Mouse (Mus musculus): ENCODE measurements at regions not wholly inside any gene's neighbourhood (a gene's known extent, or its start where the extent isn't known, plus 50 kb on each side); places are given as distances from the start of the nearest gene placed in this dataset.

- Histone ChIP-seq H3K4me3 (ENCODE audit: low read depth, low read length) (no peak overlapping the region), H3K27me3 (replicated peaks; ENCODE audit: control insufficient read depth, insufficient read depth, low read length) (no peaks in the 10 kb centered on the region), H3K9me3 (ENCODE audit: control insufficient read depth, low read length) (no peaks in the 10 kb centered on the region), H3K36me3 (ENCODE audit: control insufficient read depth, insufficient read depth, low read length) (no peaks in the 10 kb centered on the region), H3K4me1 (replicated peaks; ENCODE audit: control insufficient read depth, insufficient read depth, low read length) (peaks cover 12% of the 10 kb centered on the region), H3K9ac (ENCODE audit: low read length) (no peak overlapping the region), H3K4me2 (ENCODE audit: low read length) (no peak overlapping the region), H3K27ac (ENCODE audit: low read depth) (no peak overlapping the region)
- 39% methylated on average over 14 of the region's 14 CpGs for WGBS
- DNase-seq (ENCODE audit: low spot score) (peak; percentile 60), ATAC-seq (replicated peaks; ENCODE audit: low FRiP score, low TSS enrichment, low read depth) (peak; percentile 55; the same call in 1 of the 2 replicates)
Observed at GRCm38 (mm10) chr4:142321209-142321863, 82.1 kb upstream of the Kazn start.

GRCm38 (mm10) chr4:142310282-142310681, 71.1 kb upstream of the Kazn start:
- Histone ChIP-seq H3K27ac (ENCODE audit: low read depth) (no peak overlapping the region), H3K27me3 (replicated peaks; ENCODE audit: control insufficient read depth, insufficient read depth, low read length) (no peaks in the 10 kb centered on the region), H3K36me3 (ENCODE audit: control insufficient read depth, insufficient read depth, low read length) (no peaks in the 10 kb centered on the region), H3K4me3 (ENCODE audit: low read depth, low read length) (no peak overlapping the region), H3K9me3 (ENCODE audit: control insufficient read depth, low read length) (peaks cover 8% of the 10 kb centered on the region; the same call in 1 of the 2 replicates), H3K4me1 (replicated peaks; ENCODE audit: control insufficient read depth, insufficient read depth, low read length) (peaks cover 13% of the 10 kb centered on the region; the same call in 1 of the 2 replicates), H3K4me2 (ENCODE audit: low read length) (no peak overlapping the region), H3K9ac (ENCODE audit: low read length) (no peak overlapping the region)
- ATAC-seq (replicated peaks; ENCODE audit: low FRiP score, low TSS enrichment, low read depth): no peak
- 89% methylated on average over 6 of the region's 6 CpGs for WGBS
- DNase-seq (ENCODE audit: low spot score): no peak

DNA sequence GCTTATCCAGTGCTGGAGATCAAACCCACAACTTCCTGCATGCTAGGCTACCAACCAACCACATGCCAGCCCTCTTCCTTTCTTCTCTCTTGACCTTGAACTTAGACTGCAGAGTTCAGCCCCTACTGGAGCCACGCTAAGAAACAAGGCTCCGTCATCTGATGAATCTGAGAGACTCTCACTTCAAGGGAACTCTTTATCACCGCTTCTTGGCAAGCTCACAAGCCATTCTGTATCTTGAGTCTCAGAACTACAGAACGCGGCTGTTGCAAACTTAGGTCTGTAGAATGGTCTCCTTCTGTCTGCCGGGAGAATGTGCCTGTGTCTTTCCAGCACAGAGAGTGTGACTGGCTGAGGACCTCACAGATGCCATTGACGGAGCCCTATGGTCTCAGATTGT, 69.1 kb upstream of the Kazn start:
- no peak for ATAC-seq (replicated peaks; ENCODE audit: low FRiP score, low TSS enrichment, low read depth)
- DNase-seq (ENCODE audit: low spot score): no peak
- no peaks in the 10 kb centered on the region for H3K36me3 ChIP-seq (ENCODE audit: control insufficient read depth, insufficient read depth, low read length)
- H3K4me3 ChIP-seq (ENCODE audit: low read depth, low read length): no peak overlapping the region
- no peaks in the 10 kb centered on the region for H3K27me3 ChIP-seq (replicated peaks; ENCODE audit: control insufficient read depth, insufficient read depth, low read length)
- no peak overlapping the region for H3K27ac ChIP-seq (ENCODE audit: low read depth)
- peaks cover 8% of the 10 kb centered on the region; the same call in 1 of the 2 replicates for H3K9me3 ChIP-seq (ENCODE audit: control insufficient read depth, low read length)
- 81% methylated on average over 7 of the region's 7 CpGs for WGBS
- H3K4me2 ChIP-seq (ENCODE audit: low read length): no peak overlapping the region
- peaks cover 13% of the 10 kb centered on the region; the same call in 1 of the 2 replicates for H3K4me1 ChIP-seq (replicated peaks; ENCODE audit: control insufficient read depth, insufficient read depth, low read length)
- H3K9ac ChIP-seq (ENCODE audit: low read length): no peak overlapping the region

DNA sequence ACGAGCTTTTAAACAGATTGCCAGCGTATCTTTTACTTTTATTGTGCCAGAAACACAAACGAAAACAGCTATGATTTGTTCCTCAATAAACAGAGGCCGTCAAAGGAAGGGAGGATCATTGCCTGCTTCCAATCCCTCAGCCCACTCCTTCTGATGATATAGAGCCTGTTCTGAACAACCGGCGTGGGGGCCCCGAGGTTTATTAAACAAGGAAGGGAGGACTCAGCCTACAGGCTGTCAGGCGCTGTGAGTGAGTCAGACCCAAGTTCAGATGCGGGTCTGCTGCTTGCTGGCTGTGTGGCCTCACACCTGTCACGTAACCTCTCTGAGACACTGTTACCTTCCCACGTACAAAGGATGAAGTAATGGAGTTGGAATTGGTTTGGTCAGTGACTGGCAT, 68.1 kb upstream of the Kazn start:
- no peak overlapping the region for H3K9ac ChIP-seq (ENCODE audit: low read length)
- no peak for ATAC-seq (replicated peaks; ENCODE audit: low FRiP score, low TSS enrichment, low read depth)
- H3K27ac ChIP-seq (ENCODE audit: low read depth): no peak overlapping the region
- no peak overlapping the region for H3K4me2 ChIP-seq (ENCODE audit: low read length)
- H3K9me3 ChIP-seq (ENCODE audit: control insufficient read depth, low read length): peaks cover 8% of the 10 kb centered on the region; the same call in 1 of the 2 replicates
- H3K4me3 ChIP-seq (ENCODE audit: low read depth, low read length): no peak overlapping the region
- H3K4me1 ChIP-seq (replicated peaks; ENCODE audit: control insufficient read depth, insufficient read depth, low read length): peaks cover 13% of the 10 kb centered on the region; the same call in 1 of the 2 replicates
- H3K36me3 ChIP-seq (ENCODE audit: control insufficient read depth, insufficient read depth, low read length): no peaks in the 10 kb centered on the region
- DNase-seq (ENCODE audit: low spot score): no peak
- no peaks in the 10 kb centered on the region for H3K27me3 ChIP-seq (replicated peaks; ENCODE audit: control insufficient read depth, insufficient read depth, low read length)
- WGBS: 24% methylated on average over 11 of the region's 11 CpGs

GRCm38 (mm10) chr4:142306076-142306475, 66.9 kb upstream of the Kazn start:
- WGBS: 71% methylated on average over 14 of the region's 14 CpGs
- DNase-seq (ENCODE audit: low spot score): no peak
- no peaks in the 10 kb centered on the region for H3K36me3 ChIP-seq (ENCODE audit: control insufficient read depth, insufficient read depth, low read length)
- no peak overlapping the region for H3K4me3 ChIP-seq (ENCODE audit: low read depth, low read length)
- H3K27me3 ChIP-seq (replicated peaks; ENCODE audit: control insufficient read depth, insufficient read depth, low read length): no peaks in the 10 kb centered on the region
- no peak overlapping the region for H3K9ac ChIP-seq (ENCODE audit: low read length)
- peaks cover 2% of the 10 kb centered on the region; the same call in 1 of the 2 replicates for H3K9me3 ChIP-seq (ENCODE audit: control insufficient read depth, low read length)
- no peak overlapping the region for H3K4me2 ChIP-seq (ENCODE audit: low read length)
- no peak overlapping the region for H3K27ac ChIP-seq (ENCODE audit: low read depth)
- peaks cover 17% of the 10 kb centered on the region; the same call in 1 of the 2 replicates for H3K4me1 ChIP-seq (replicated peaks; ENCODE audit: control insufficient read depth, insufficient read depth, low read length)
- ATAC-seq (replicated peaks; ENCODE audit: low FRiP score, low TSS enrichment, low read depth): no peak

DNA sequence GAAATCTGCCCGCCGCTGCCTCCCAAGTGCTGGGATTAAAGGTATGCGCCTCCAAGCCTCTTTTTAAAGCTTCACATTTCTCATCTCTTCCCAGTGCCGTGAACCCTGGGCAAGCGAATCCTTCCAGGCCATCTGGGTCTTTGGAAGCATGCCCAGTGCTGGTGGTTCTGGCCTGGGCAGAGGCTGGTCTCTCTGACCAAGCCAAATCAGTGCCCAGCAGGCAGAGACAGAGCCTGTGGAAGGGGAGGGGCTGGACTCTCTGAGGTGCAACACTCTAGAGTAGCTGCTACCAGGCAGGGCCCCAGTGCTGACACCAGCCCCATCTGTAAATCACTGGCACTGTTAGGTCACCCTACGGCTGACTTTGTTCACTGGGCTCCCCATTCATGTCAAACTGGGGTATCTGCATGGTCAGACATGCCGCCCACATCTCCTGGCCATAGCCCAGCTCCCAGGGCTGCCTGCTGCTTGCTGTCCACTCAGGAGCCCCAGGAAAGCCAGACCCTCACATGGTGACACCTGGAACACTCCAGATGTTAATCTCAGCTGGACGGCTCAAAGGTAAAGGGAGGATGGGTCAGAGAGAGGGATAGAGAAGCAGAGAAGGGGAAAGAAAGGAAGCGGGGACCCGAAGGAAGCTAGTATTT, 64.3 kb upstream of the Kazn start:
- Histone ChIP-seq H3K9me3 (ENCODE audit: control insufficient read depth, low read length) (no peaks in the 10 kb centered on the region), H3K4me2 (ENCODE audit: low read length) (no peak overlapping the region), H3K27ac (ENCODE audit: low read depth) (no peak overlapping the region), H3K4me3 (ENCODE audit: low read depth, low read length) (no peak overlapping the region), H3K9ac (ENCODE audit: low read length) (no peak overlapping the region), H3K4me1 (replicated peaks; ENCODE audit: control insufficient read depth, insufficient read depth, low read length) (peaks cover 16% of the 10 kb centered on the region; the same call in 1 of the 2 replicates), H3K27me3 (replicated peaks; ENCODE audit: control insufficient read depth, insufficient read depth, low read length) (no peaks in the 10 kb centered on the region), H3K36me3 (ENCODE audit: control insufficient read depth, insufficient read depth, low read length) (no peaks in the 10 kb centered on the region)
- WGBS: 67% methylated on average over 10 of the region's 10 CpGs
- ATAC-seq (replicated peaks; ENCODE audit: low FRiP score, low TSS enrichment, low read depth): no peak
- no peak for DNase-seq (ENCODE audit: low spot score)

DNA sequence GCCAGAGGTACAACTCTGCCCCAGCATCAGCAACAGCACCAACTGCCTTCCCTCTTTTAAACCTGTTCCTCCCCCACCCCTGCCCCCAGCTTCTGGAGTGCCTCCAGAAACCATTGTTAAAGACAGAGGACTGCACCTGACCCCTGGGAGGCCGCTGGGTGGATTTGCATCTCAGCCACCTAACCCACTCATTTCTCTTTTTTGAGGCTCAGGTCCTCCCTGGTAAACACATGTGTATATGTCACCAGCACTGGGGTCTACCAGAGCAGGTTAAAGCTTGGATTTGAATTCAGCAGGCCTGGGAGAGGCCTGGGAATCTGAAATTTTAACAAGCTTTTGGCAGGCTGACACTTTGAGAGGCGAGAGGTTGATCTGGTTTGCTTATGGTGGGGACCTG, 63.5 kb upstream of the Kazn start:
- 44% methylated on average over 2 of the region's 2 CpGs for WGBS
- H3K9ac ChIP-seq (ENCODE audit: low read length): no peak overlapping the region
- no peak overlapping the region for H3K27ac ChIP-seq (ENCODE audit: low read depth)
- DNase-seq (ENCODE audit: low spot score) (no peak), ATAC-seq (replicated peaks; ENCODE audit: low FRiP score, low TSS enrichment, low read depth) (no peak)
- H3K4me2 ChIP-seq (ENCODE audit: low read length): no peak overlapping the region
- H3K4me3 ChIP-seq (ENCODE audit: low read depth, low read length): no peak overlapping the region
- H3K36me3 ChIP-seq (ENCODE audit: control insufficient read depth, insufficient read depth, low read length): no peaks in the 10 kb centered on the region
- H3K4me1 ChIP-seq (replicated peaks; ENCODE audit: control insufficient read depth, insufficient read depth, low read length): peaks cover 11% of the 10 kb centered on the region; the same call in 1 of the 2 replicates
- no peaks in the 10 kb centered on the region for H3K9me3 ChIP-seq (ENCODE audit: control insufficient read depth, low read length)
- no peaks in the 10 kb centered on the region for H3K27me3 ChIP-seq (replicated peaks; ENCODE audit: control insufficient read depth, insufficient read depth, low read length)

DNA sequence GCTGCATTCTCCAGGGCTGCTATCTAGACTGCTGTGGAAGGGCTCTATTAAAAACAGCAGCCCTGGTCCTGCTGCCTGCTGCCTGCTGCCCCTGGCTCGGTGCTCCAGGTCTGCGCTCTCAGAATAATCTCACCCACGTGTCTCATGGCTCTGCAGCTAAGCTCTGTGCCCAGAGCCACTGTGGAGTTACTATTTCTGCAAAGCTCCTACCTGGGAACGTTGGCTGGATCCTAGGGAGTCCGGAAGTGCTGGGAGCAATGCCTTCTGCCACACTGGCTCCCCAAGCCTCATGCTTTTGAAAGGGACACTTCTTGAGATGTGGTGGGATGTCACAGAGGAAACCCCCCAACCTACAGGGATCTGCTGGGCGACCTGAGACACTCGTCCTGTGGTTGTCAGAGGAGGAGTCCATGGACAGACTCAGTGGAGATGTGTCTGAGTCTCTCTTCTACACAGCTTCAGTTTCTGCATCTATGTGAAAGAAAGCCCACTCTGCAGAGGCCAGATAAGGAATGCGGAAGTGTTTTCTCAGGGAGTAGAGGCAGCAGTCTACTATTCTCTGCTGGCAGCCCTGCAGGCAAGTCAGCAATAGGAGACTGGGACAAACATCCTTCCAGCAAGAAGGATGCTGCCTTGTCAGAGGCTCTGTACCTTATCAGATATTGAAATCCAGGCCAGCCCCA, 63.0 kb upstream of the Kazn start:
- Histone ChIP-seq H3K36me3 (ENCODE audit: control insufficient read depth, insufficient read depth, low read length) (no peaks in the 10 kb centered on the region), H3K4me2 (ENCODE audit: low read length) (no peak overlapping the region), H3K27me3 (replicated peaks; ENCODE audit: control insufficient read depth, insufficient read depth, low read length) (no peaks in the 10 kb centered on the region), H3K27ac (ENCODE audit: low read depth) (no peak overlapping the region), H3K9ac (ENCODE audit: low read length) (no peak overlapping the region), H3K9me3 (ENCODE audit: control insufficient read depth, low read length) (no peaks in the 10 kb centered on the region), H3K4me1 (replicated peaks; ENCODE audit: control insufficient read depth, insufficient read depth, low read length) (peaks cover 6% of the 10 kb centered on the region; the same call in 1 of the 2 replicates), H3K4me3 (ENCODE audit: low read depth, low read length) (no peak overlapping the region)
- ATAC-seq (replicated peaks; ENCODE audit: low FRiP score, low TSS enrichment, low read depth) (no peak), DNase-seq (ENCODE audit: low spot score) (no peak)
- 48% methylated on average over 8 of the region's 8 CpGs for WGBS
